Mouse (Mus musculus) embryonic facial prominence, embryonic 14.5 days (tissue): ENCODE data around the gene Rad21l. TPM values are rescaled to one million over a fixed set of nuclear protein-coding genes. Genes with fewer than 3 reads are reported as not detected.

Source experiments
- ATAC-seq: fragments of 200-750 bp; cut with Nextera tagmentation; 2 replicates; pipeline ENCODE4 v1.8.0; 2017; ENCODE audit warnings: low read depth, moderate number of reproducible peaks, moderate TSS enrichment
- DNase-seq: peaks from one replicate; pipeline ENCODE4 v3.0.0-alpha.2; 2015; ENCODE audit warnings: low spot score
- H3K27ac ChIP-seq: fragments of 300-500 bp; sonication (generic); replicated peaks from 2 replicates; pipeline ENCODE4 v1.5.1; 2014; ENCODE audit warnings: low read depth, mild to moderate bottlenecking, low read length, moderate library complexity
- H3K27me3 ChIP-seq: fragments of 300-500 bp; sonication (generic); replicated peaks from 2 replicates; pipeline ENCODE4 v1.6.1; 2014; ENCODE audit warnings: low read length; ENCODE audit not compliant: control insufficient read depth, insufficient read depth
- H3K36me3 ChIP-seq: fragments of 300-500 bp; sonication (generic); 2 replicates; pipeline ENCODE4 v1.6.1; 2014; ENCODE audit warnings: low read length, mixed read lengths; ENCODE audit not compliant: control insufficient read depth, insufficient read depth
- H3K4me1 ChIP-seq: fragments of 300-500 bp; sonication (generic); 2 replicates; pipeline ENCODE4 v1.6.1; 2014; ENCODE audit warnings: antibody characterized with exemption, low read length; ENCODE audit not compliant: control insufficient read depth, insufficient read depth
- H3K4me2 ChIP-seq: fragments of 300-500 bp; sonication (generic); 2 replicates; pipeline ENCODE4 v1.6.1; 2014; ENCODE audit warnings: low read depth, mild to moderate bottlenecking, low read length, moderate library complexity, mixed read lengths
- H3K4me3 ChIP-seq: fragments of 300-500 bp; sonication (generic); 2 replicates; pipeline ENCODE4 v1.5.1; 2014; ENCODE audit warnings: low read depth, mild to moderate bottlenecking, low read length
- H3K9ac ChIP-seq: fragments of 300-500 bp; sonication (generic); 2 replicates; pipeline ENCODE4 v1.6.1; 2014; ENCODE audit warnings: low read depth, mild to moderate bottlenecking, low read length, moderate library complexity, mixed read lengths
- H3K9me3 ChIP-seq: fragments of 300-500 bp; sonication (generic); 2 replicates; pipeline ENCODE4 v1.6.1; 2016; ENCODE audit warnings: low read length; ENCODE audit not compliant: control insufficient read depth
- WGBS: fragments of 180-500 bp; shearing (Covaris S2); extraction: QIAGEN DNeasy Blood & Tissue Kit; methylation state at CpG from one replicate; pipeline ENCODE4 v1.1.7; 2014; 5-methylcytosine and 5-hydroxymethylcytosine counted together
- polyA plus RNA-seq: library from polyadenylated mRNA; unstranded; fragments of >200 nt; fragmentation: Nextera tagmentation; extraction: Ambion mirVana; gene quantifications from 2 replicates; pipeline ENCODE4 v1.2.1, GENCODE M21; 2014

Gene Rad21l
- polyA plus RNA-seq, 1 experiment from 2014 or later: not detected

DNA sequence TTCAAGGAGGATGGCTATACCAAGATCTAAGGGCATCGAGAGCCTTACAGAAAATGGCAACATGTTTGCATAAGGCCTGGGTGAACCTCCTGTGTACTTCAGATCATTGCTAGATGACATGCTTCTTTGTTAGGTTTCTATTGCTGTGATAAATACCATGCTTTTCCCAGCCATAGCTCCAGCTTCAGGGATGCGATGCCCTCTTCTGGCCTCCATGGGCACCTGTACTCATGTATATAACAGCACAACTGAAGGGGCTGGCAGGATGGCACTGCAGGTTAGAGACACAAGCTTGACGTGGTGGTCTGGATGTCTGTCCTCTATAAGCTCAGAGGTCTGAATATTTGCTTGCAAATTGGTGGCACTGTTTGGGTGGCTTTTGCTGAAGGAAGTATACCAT lies 14.0 kb upstream of the Rad21l start:
- ATAC-seq: no peak
- 61% methylated on average over 3 of the region's 3 CpGs for WGBS
- no peak overlapping the region for H3K27ac ChIP-seq
- H3K4me2 ChIP-seq: no peak overlapping the region
- H3K9me3 ChIP-seq: no peaks in the 10 kb centered on the region
- peak; percentile 26 for DNase-seq
- H3K4me1 ChIP-seq: no peaks in the 10 kb centered on the region
- no peaks in the 10 kb centered on the region for H3K36me3 ChIP-seq
- no peak overlapping the region for H3K4me3 ChIP-seq
- no peaks in the 10 kb centered on the region for H3K27me3 ChIP-seq
- H3K9ac ChIP-seq: no peak overlapping the region

GRCm38 (mm10) chr2:151676234-151676633 lies 7.9 kb upstream of the Rad21l start:
- no peak overlapping the region for H3K4me2 ChIP-seq
- H3K27me3 ChIP-seq: no peaks in the 10 kb centered on the region
- WGBS: 54% methylated on average over 2 of the region's 2 CpGs
- ATAC-seq: no peak
- DNase-seq: peak; percentile 12
- H3K27ac ChIP-seq: no peak overlapping the region
- H3K9ac ChIP-seq: no peak overlapping the region
- H3K36me3 ChIP-seq: no peaks in the 10 kb centered on the region
- no peaks in the 10 kb centered on the region for H3K4me1 ChIP-seq
- H3K9me3 ChIP-seq: no peaks in the 10 kb centered on the region
- no peak overlapping the region for H3K4me3 ChIP-seq

GRCm38 (mm10) chr2:151670968-151671329 lies 2.6 kb upstream of the Rad21l start:
- Histone ChIP-seq H3K4me1 (no peaks in the 10 kb centered on the region), H3K36me3 (no peaks in the 10 kb centered on the region), H3K4me3 (no peak overlapping the region), H3K27ac (no peak overlapping the region), H3K27me3 (0 out of 2 replicates have a peak, but pooled peaks cover 12% of the 10 kb centered on the region), H3K9ac (no peak overlapping the region), H3K4me2 (no peak overlapping the region), H3K9me3 (no peaks in the 10 kb centered on the region)
- 20% methylated on average over 1 of the region's 1 CpGs for WGBS
- ATAC-seq (peak; percentile 44; the same call in 1 of the 2 replicates), DNase-seq (peak; percentile 8)

DNA sequence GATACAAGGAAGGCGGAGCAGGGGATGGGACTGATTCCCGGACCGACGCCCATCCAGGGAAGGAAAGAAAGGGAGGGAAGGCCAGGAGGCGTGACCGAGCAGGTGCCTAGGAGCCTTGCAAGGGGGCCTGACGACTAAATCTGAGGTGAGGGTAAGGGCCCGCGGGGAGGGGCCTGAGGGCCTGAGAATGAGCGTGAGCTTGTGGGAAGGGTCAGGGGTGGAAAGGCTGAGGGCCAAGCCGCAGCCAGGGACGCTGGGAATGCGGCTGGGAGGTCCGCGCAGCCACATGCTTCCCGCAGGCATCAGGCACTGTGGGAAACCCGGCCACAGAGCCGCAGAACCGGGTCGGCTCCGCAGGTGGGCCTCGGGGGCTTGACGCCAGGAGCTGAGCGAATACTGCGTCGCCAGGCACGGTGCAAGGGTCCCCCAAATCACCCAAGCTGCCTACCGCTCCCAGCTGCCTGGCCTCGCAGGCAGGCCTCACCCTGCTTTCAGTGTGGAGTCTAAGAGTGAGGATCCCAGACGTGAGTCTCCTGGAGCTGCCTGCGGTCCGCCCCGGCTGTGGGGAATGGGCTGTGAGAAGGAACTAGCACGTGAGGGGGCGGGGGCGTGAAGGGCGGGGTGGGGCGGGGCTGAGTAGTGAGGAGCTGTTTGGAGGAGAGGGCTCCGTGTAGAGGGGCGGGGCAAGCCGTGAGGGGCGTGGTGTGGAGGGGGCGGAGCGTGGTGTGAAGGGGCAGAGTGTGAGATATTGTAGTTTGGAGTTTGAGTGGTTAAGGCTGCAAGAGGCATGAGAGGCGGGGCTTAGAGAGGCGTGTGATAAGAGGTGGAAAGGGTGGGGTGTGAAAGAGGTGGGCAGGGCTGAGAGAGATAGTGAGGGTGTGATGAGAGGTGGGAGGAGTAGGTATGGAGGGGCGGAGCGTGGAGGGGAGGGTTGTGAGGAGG lies 2.0 kb upstream of the Rad21l start:
- 0 out of 2 replicates have a peak, but pooled peaks cover 12% of the 10 kb centered on the region for H3K27me3 ChIP-seq
- H3K36me3 ChIP-seq: no peaks in the 10 kb centered on the region
- no peak overlapping the region for H3K4me3 ChIP-seq
- no peak overlapping the region for H3K9ac ChIP-seq
- ATAC-seq: peak; percentile 22; the same call in 1 of the 2 replicates
- no peaks in the 10 kb centered on the region for H3K9me3 ChIP-seq
- no peaks in the 10 kb centered on the region for H3K4me1 ChIP-seq
- no peak overlapping the region for H3K4me2 ChIP-seq
- no peak for DNase-seq
- H3K27ac ChIP-seq: no peak overlapping the region
- WGBS: 34% methylated on average over 43 of the region's 48 CpGs

- Histone ChIP-seq H3K4me3 (no peak overlapping the region), H3K9me3 (no peaks in the 10 kb centered on the region), H3K4me2 (no peak overlapping the region), H3K36me3 (no peaks in the 10 kb centered on the region), H3K9ac (no peak overlapping the region), H3K27me3 (no peaks in the 10 kb centered on the region), H3K27ac (no peak overlapping the region), H3K4me1 (no peaks in the 10 kb centered on the region)
- DNase-seq: no peak
- WGBS: 68% methylated on average over 1 of the region's 1 CpGs
- ATAC-seq: no peak
Observed at GRCm38 (mm10) chr2:151652053-151652452, 16.3 kb downstream of the Rad21l start.

- no peak for DNase-seq
- no peaks in the 10 kb centered on the region for H3K9me3 ChIP-seq
- H3K27ac ChIP-seq: no peak overlapping the region
- peaks cover 30% of the 10 kb centered on the region for H3K27me3 ChIP-seq
- no peak overlapping the region for H3K9ac ChIP-seq
- 61% methylated on average over 2 of the region's 2 CpGs for WGBS
- no peaks in the 10 kb centered on the region for H3K36me3 ChIP-seq
- 0 out of 2 replicates have a peak, but pooled peaks cover 3% of the 10 kb centered on the region for H3K4me1 ChIP-seq
- H3K4me3 ChIP-seq: no peak overlapping the region
- ATAC-seq: no peak
- H3K4me2 ChIP-seq: no peak overlapping the region
Observed at GRCm38 (mm10) chr2:151636015-151636402, 32.3 kb downstream of the Rad21l start.

DNA sequence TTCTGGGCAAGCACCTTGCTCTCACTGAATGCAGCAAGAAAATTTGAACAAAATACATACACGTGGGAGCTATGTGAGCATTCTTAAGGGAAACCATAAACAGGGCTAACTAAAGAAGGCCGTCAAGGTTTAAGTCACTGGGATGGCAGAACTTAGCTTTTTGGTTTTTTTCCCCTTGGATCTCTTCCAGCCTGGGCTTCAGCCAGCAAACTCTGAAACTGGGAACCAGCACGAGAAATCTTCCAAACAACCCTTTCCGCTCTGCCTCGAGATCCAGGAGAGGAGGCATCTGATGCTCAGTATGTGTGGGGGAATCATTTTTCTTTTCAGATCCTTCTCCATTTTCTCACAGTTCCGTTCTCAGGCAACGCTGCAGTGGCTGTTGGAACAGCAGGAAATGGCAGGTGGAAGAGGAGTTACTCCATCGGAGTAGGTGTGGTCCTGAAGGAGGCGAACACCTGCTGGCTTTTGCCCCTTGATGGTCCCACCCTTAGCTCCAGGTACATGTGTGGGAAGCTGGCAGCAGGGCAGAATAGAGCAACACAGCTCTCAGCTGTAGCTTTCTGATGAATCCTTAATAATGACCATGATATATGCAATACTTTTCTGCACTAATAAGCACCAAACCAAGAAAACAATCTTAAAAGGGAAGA lies 32.8 kb downstream of the Rad21l start:
- no peak for ATAC-seq
- 58% methylated on average over 9 of the region's 9 CpGs for WGBS
- H3K27ac ChIP-seq: no peak overlapping the region
- no peak overlapping the region for H3K4me3 ChIP-seq
- H3K9ac ChIP-seq: no peak overlapping the region
- H3K4me1 ChIP-seq: 0 out of 2 replicates have a peak, but pooled peaks cover 3% of the 10 kb centered on the region
- no peak for DNase-seq
- no peak overlapping the region for H3K4me2 ChIP-seq
- H3K36me3 ChIP-seq: no peaks in the 10 kb centered on the region
- H3K9me3 ChIP-seq: no peaks in the 10 kb centered on the region
- peaks cover 34% of the 10 kb centered on the region for H3K27me3 ChIP-seq

DNA sequence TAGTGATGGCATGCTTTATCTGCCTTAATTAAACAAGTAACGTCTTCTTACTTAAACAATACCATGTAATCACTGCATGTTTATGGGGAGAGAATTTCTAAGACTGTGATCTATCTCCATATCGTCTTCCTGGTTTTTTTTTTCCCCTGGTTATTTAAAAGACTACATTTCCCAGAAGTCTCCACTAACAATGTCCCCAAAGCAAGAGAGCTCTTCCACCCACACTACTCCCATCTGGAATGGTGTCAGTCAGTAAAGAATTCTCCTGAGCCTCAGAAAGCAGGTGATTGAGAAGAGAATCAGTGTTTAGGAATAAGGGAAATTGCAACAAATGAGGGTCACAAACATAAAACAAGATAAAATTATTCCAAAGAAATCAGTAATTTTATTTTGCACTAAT lies 33.4 kb downstream of the Rad21l start:
- Histone ChIP-seq H3K4me3 (no peak overlapping the region), H3K27me3 (peaks cover 40% of the 10 kb centered on the region), H3K36me3 (no peaks in the 10 kb centered on the region), H3K4me1 (0 out of 2 replicates have a peak, but pooled peaks cover 3% of the 10 kb centered on the region), H3K4me2 (no peak overlapping the region), H3K27ac (no peak overlapping the region), H3K9ac (no peak overlapping the region), H3K9me3 (no peaks in the 10 kb centered on the region)
- DNase-seq: no peak
- 34% methylated on average over 2 of the region's 2 CpGs for WGBS
- ATAC-seq: no peak
